Mouse (Mus musculus): ENCODE results near the gene Aldh16a1.
"Not testable (repeated sequence)": the region's sequence is repeated elsewhere in the genome, so short reads cannot be mapped to it uniquely, and the experiment has no call there.

The Aldh16a1 gene

GRCm38 (mm10) chr7:45131850-45132249 is 22.5 kb downstream of the Aldh16a1 start:
- no peak for DNase-seq

GRCm38 (mm10) chr7:45129776-45130512 is 24.4 kb downstream of the Aldh16a1 start:
- DNase-seq: no peak

DNA sequence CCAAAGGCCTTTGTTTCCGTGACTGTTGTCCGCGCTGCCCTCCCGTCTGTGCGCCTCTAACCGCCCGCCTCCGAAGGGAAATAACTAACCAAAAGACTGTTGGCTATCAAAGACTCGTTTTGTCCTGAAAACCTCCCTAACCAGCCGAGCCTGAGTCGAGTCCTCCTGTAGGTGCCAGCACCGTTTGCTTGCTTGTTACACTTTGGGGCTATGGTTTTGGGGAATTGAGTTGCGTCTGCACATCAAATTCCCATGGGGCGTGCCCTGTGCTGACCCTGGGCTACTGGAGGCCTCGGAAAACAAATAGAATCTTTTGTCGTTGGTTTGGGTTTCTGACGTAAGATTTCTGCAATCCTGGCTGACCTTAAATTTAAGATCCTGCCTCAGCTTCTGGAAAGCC is 25.1 kb downstream of the Aldh16a1 start:
- DNase-seq: peak; percentile 52 to 71

DNA sequence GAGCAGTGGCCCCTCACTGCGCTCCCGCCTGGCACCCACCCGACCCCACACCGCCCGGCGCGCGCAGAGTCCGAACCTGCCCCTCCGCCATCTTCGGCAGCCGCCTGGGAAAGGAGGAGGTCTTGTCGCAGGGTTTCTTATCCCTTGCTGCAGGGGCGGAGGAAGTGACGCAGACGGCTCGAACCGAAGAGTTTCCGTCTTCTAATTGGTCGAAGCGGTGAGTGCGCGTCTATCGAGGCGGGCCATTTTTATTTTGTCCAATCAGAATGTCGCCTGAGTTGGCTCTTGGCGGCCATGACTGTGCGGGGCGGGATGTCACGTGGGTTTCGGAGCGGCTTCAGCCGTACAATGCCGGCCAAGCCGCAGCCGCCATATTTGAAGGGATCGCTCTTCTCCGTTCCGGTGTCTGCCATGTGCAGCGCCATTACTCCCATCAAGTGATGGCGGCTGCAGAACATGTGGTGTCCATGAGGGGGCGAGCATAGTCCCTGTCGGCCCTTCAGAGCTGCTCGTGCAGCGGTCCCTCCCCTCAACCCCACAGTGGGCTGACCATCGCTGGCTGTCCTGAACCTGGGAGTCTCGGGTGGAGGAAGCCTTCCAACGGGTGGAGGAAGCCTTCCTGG is 25.6 kb downstream of the Aldh16a1 start, which contains the start of gene Rpl13a:
TSS of gene Rpl13a (minus strand) at position 138 of the 623 bp plus-strand sequence.
- DNase-seq: peak; percentile 98 to 99

- DNase-seq: no peak
These were observed 26.6 kb downstream of the Aldh16a1 start for GRCm38 (mm10) chr7:45127700-45128224.

GRCm38 (mm10) chr7:45126844-45127699 is 27.3 kb downstream of the Aldh16a1 start:
- no peak for DNase-seq

- DNase-seq: no peak
These were observed 28.1 kb downstream of the Aldh16a1 start for GRCm38 (mm10) chr7:45126147-45126843.

- not testable (repeated sequence) for DNase-seq
These were observed 28.7 kb downstream of the Aldh16a1 start for GRCm38 (mm10) chr7:45125649-45126048.

GRCm38 (mm10) chr7:45125144-45125600 is 29.2 kb downstream of the Aldh16a1 start:
- no peak for DNase-seq

- peak; percentile 99 for DNase-seq
These were observed 29.9 kb downstream of the Aldh16a1 start, which contains the start of gene Rps11 for GRCm38 (mm10) chr7:45124224-45125143. Rps11 (minus strand) TSS chr7:45124439.

DNA sequence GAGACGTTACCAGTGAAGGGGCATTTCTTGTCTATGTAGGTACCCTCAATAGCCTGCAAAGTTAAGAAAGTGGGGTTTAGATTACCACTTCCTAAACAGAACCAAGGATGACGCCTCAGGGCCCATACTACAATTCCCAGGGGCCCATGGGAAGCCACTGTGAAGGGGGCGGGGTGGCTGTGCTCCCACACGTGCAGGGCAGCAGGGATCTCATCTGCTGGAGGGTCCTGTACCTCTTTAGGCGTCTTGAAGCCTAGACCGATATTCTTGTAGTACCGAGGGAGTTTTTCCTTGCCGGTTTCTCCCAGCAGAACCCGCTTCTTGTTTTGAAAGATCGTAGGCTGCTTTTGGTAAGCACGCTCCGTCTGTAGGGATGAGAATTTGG is 31.2 kb downstream of the Aldh16a1 start:
- peak; percentile 35 to 68 for DNase-seq

- no peak for DNase-seq
These were observed 31.7 kb downstream of the Aldh16a1 start for GRCm38 (mm10) chr7:45122561-45123185.

- DNase-seq: no peak
These were observed 32.4 kb downstream of the Aldh16a1 start for GRCm38 (mm10) chr7:45121966-45122365.

DNA sequence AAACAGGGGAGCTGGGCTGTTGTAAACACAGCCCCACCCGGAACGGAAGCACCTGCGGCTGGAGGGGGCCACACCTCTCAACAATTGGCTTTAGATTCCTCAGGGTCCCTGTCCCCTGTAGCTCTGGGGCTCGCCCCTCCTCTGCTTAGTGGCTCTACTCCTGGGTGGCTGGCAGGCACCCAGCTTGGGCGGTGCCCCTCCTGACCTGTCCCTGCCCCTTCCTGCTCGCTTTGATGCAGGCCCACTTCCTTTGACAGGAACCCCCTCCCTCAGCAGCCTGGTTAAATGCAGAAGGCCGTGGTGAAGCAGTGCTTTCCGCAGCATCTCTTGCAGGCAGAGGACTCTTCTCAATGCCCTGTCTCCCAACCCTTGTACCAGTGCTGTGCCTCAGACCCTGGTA is 33.0 kb downstream of the Aldh16a1 start:
- peak; percentile 77 to 79 for DNase-seq

- DNase-seq: no peak
These were observed 34.3 kb downstream of the Aldh16a1 start for GRCm38 (mm10) chr7:45119780-45120709.

GRCm38 (mm10) chr7:45118336-45118735 is 36.0 kb downstream of the Aldh16a1 start:
- DNase-seq: no peak

GRCm38 (mm10) chr7:45117566-45117965 is 36.8 kb downstream of the Aldh16a1 start:
- no peak for DNase-seq

- no peak for DNase-seq
These were observed 40.9 kb downstream of the Aldh16a1 start for GRCm38 (mm10) chr7:45113476-45113875.

DNA sequence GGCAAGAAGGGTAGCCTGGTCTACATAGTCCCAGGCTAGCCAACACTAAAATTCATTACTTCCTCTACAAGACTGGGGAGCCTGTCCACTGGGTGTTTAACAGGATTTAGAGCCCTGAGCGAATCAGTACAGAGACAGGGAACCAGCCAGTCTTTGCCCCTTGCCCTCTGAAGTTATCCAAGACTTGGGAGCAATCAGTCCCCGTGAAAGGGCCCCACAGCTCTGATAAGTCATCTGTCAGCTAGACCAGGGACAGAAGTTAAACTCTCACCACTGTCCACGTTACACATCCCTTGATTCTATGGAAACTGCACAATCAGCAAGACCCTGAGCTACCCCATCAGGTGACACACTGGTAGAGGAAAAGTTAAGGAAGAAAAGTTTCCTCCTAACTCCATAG is 41.9 kb downstream of the Aldh16a1 start:
- no peak for DNase-seq

All from kidney, postnatal 36 days (tissue).